Mouse (Mus musculus): ENCODE results near the gene Sgk1. TPM values are rescaled to one million over a fixed set of nuclear protein-coding genes. Genes with fewer than 3 reads are reported as not detected.

Sgk1 gene
- polyA plus RNA-seq (2016; fragmentation: Nextera tagmentation; extraction: Ambion mirVana): 18.7 and 23.3 TPM in 2 replicates

DNA sequence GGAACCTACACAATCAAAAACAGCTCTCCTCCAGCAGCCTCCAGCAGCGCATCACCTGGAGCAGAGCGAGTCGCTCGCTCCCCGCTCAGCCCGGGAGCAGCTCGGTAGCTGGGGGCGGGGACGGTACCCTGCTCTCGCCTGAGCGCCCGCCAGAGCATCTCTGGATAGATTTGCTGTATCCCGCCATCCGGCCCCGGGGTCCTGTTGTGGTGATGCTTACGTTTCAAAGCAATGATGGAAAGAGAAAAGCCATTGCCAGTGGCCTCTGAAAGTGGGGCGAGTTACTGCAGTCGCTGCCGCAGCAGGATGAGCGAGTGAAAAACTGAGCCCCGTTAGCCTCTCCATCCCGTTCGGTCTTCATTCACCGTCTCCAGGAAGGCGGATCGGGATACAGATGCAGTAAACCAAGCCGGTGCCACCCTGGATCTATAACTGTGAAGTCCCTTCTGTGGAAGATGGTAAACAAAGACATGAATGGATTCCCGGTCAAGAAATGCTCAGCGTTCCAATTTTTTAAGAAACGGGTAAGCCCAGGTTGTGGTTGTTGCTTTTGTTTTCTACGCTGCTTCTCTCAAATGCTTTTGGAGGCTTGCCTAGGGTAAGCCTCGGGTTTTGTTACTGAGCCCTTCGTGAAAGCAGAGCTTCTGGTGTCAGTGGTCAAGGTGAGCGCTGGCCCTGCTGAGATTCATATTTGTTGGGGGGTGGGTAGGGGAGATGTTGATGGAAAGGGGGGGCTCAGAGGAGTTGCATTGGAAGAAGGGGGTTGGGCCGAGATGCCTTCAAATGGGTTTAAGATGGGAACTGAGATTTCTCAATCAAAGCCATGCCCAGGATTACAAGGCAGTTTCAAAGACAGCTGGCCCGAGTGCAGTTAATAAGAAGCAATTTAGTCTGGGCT lies at the start of gene Sgk1:
Gene Sgk1, plus strand, starts transcription at position 1 of the 898 bp plus-strand sequence.
- DNase-seq (ENCODE audit: low spot score): peak; percentile 76
- WGBS: under 1% methylated on average over 36 of the region's 36 CpGs
- Histone ChIP-seq H3K27ac (replicated peaks) (peak within 1 kb of the TSS; percentile 79), H3K36me3 (replicated peaks) (no peaks in the 10 kb centered on the region), H3K4me3 (peak within 1 kb of the TSS; percentile 61), H3K4me1 (peaks cover 45% of the 10 kb centered on the region), H3K27me3 (replicated peaks; ENCODE audit: low read depth, poor library complexity, severe bottlenecking) (peaks cover 28% of the 10 kb centered on the region), H3K9me3 (no peaks in the 10 kb centered on the region)

DNA sequence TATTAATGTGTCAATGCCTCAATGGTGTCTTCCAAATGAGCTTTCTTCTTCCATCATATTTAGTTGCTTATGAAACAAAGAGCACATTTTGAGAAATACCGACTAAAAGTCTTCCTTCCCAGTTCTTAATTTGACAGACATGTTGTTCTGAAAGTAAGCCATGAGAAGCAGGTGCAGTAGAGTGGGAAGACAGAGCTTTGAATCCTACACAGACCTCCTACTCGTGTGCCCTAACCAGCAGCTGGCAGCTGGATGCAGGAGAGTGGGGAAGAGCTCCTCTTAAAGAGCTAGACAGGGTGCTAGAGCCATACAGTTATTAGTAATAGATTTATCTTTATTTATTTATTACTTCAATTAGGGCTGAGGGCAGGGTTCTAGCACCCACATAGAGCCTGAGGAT lies 49.7 kb upstream of the Sgk1 start:
- Histone ChIP-seq H3K27me3 (replicated peaks; ENCODE audit: low read depth, poor library complexity, severe bottlenecking) (0 out of 2 replicates have a peak, but pooled peaks cover 5% of the 10 kb centered on the region), H3K27ac (replicated peaks) (no peak overlapping the region), H3K36me3 (replicated peaks) (no peaks in the 10 kb centered on the region), H3K4me1 (peaks cover 29% of the 10 kb centered on the region), H3K9me3 (no peaks in the 10 kb centered on the region), H3K4me3 (no peak overlapping the region)
- DNase-seq (ENCODE audit: low spot score): no peak
- 80% methylated on average over 2 of the region's 2 CpGs for WGBS

DNA sequence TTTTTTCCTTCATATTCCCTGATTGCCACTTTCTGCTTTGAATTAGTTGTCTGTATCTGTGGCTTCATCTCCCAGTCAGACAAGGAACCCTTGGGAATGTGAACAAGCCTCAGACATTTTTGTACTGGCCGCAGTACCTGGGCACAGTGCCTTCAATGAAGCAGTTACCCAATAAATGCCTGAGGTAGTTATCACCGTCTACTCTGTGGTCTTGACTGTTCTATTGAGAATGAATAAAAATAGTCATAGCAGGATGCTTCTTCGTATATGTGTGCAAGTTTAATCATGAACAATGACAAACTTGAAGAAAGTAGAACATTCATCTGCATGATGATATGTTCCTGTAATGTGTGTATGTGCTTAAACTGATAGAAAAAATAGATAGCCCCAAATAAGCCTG lies 48.2 kb upstream of the Sgk1 start:
- H3K27ac ChIP-seq (replicated peaks): no peak overlapping the region
- DNase-seq (ENCODE audit: low spot score): no peak
- peaks cover 20% of the 10 kb centered on the region for H3K4me1 ChIP-seq
- 0 out of 2 replicates have a peak, but pooled peaks cover 5% of the 10 kb centered on the region for H3K27me3 ChIP-seq (replicated peaks; ENCODE audit: low read depth, poor library complexity, severe bottlenecking)
- H3K9me3 ChIP-seq: no peaks in the 10 kb centered on the region
- no peaks in the 10 kb centered on the region for H3K36me3 ChIP-seq (replicated peaks)
- H3K4me3 ChIP-seq: no peak overlapping the region
- 87% methylated on average over 3 of the region's 3 CpGs for WGBS

DNA sequence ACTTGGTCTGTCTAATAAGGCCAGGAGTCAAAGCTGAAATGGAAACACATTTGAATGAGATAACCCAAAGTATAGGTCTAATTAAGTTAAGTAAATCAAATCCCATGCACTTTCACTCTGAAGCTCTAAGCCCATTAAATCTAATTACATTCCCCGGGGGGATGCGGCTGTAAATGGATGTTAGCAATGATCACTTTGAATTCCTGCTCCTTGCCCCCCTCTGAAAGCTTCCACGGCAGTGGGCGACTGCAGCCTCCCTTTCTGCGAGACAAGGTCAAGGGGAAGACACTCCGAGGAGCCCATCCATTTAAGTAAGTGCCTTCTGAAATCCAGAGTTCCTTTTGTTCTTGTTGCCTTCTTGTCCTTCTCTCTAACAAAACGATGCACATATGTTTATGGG lies 46.9 kb upstream of the Sgk1 start:
- H3K36me3 ChIP-seq (replicated peaks): no peaks in the 10 kb centered on the region

DNA sequence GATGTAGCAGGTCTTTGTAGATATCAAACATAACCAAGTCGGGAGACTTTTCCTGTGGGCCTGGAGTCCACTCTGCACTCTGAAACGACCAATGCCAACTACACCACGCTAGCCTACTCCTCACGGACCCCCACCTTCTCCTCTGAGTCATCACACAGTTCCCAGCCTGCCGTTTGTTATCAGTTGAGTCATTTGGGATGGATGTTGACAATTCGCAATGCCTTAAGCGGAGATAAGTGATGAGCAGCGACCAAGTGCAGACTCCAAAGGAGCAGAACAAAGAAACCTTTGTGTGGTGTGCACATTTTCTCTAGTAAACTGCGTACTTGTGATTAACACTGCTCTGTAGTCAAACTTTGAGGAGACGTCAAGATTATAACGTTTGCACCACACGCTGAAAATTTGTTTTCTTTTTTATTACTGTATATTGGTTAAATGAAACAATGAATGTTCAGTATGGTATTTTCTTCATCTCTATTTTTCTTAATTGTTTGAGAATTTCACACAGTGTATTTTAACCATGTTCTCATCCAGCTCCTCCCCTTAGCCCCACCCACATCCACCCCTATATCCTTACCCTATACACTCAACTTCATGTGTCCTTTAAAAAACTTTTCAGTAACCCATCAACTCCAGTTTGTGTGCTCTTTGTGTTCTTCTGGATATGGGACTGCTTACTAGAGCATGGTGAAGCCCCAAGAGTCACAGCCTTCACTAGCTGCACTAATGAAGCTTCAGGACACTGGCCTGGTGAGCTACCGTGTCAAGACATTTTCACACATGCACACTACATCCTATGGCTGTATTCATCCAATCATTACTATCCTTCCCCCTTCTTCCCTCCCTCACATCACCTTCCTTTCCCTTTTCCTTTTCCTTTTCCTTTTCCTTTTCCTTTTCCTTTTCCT lies 42.5 kb upstream of the Sgk1 start:
- WGBS: 59% methylated on average over 13 of the region's 13 CpGs
- no peaks in the 10 kb centered on the region for H3K27me3 ChIP-seq (replicated peaks; ENCODE audit: low read depth, poor library complexity, severe bottlenecking)
- H3K9me3 ChIP-seq: no peaks in the 10 kb centered on the region
- no peaks in the 10 kb centered on the region for H3K36me3 ChIP-seq (replicated peaks)
- H3K4me1 ChIP-seq: peaks cover 12% of the 10 kb centered on the region
- H3K4me3 ChIP-seq: no peak overlapping the region
- H3K27ac ChIP-seq (replicated peaks): no peak overlapping the region
- no peak for DNase-seq (ENCODE audit: low spot score)

More for the DNA sequence above, 46.9 kb upstream of the Sgk1 start:
- 28% methylated on average over 7 of the region's 7 CpGs for WGBS
- H3K4me3 ChIP-seq: no peak overlapping the region
- H3K4me1 ChIP-seq: peaks cover 9% of the 10 kb centered on the region
- no peak for DNase-seq (ENCODE audit: low spot score)
- 0 out of 2 replicates have a peak, but pooled peaks cover 5% of the 10 kb centered on the region for H3K27me3 ChIP-seq (replicated peaks; ENCODE audit: low read depth, poor library complexity, severe bottlenecking)
- no peak overlapping the region for H3K27ac ChIP-seq (replicated peaks)
- H3K9me3 ChIP-seq: no peaks in the 10 kb centered on the region

DNA sequence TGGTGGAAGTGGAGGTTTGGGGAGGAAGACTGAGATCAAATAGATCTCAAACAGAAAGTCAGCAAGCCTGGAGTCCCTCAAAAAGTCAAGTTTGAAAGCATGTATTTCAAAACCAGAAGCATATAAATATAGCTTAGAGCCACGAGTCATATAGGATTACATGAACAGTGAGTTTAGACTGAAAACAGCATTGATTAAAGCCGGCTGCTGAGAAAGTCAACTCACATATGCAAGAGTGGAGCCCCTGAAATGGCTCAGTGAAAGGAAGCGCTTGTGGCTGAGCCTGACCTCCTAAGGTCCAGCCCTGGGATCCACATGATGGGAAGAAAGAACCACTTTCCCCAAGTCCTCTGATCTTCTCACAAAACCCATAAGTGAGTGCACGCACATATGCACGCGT lies 38.7 kb upstream of the Sgk1 start:
- H3K4me3 ChIP-seq: no peak overlapping the region
- 81% methylated on average over 6 of the region's 6 CpGs for WGBS
- no peak overlapping the region for H3K27ac ChIP-seq (replicated peaks)
- H3K36me3 ChIP-seq (replicated peaks): no peaks in the 10 kb centered on the region
- no peak for DNase-seq (ENCODE audit: low spot score)
- no peaks in the 10 kb centered on the region for H3K27me3 ChIP-seq (replicated peaks; ENCODE audit: low read depth, poor library complexity, severe bottlenecking)
- peaks cover 6% of the 10 kb centered on the region; the same call in 1 of the 2 replicates for H3K4me1 ChIP-seq
- H3K9me3 ChIP-seq: no peaks in the 10 kb centered on the region

DNA sequence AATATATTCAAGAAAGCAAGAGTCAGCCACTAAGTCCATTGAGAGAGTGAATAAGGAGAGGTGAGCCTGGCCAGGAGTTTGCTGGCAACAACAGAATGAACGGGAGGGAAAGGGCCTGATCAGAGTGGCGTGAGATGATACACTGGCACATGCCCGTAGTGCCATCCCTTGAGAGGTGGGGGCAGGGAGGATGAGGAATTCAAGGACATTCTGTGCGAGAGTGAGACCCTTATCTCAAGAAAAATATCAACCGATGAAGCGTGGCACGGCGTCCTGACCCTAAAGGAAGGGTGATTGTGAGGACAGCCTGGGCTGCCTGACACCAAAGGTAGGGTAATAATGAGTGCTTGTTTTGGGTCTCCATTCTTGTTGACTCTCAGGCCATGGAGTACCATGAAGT lies 38.1 kb upstream of the Sgk1 start:
- no peak for DNase-seq (ENCODE audit: low spot score)
- Histone ChIP-seq H3K27me3 (replicated peaks; ENCODE audit: low read depth, poor library complexity, severe bottlenecking) (no peaks in the 10 kb centered on the region), H3K4me1 (peaks cover 6% of the 10 kb centered on the region; the same call in 1 of the 2 replicates), H3K4me3 (no peak overlapping the region), H3K27ac (replicated peaks) (peak overlapping the region; percentile 72), H3K36me3 (replicated peaks) (no peaks in the 10 kb centered on the region), H3K9me3 (no peaks in the 10 kb centered on the region)
- 81% methylated on average over 8 of the region's 8 CpGs for WGBS

DNA sequence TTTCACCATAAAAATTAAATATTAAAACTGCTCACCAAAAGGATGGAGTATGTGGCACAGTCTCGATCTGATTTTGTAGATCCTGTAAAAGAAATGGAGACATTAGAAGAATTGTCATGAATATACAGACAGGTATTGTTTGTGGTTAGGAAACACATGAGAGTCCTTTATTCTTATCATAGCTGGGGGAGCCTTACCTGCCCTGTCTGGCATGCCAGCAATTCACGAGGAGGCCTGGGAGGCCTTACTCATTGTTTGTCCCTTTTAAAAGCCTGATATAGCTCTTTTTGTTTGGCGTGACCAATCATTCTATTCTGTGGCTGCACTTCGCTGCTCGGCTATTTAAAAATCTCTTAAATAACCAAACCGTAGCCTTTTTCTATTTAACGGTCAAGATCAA lies 37.6 kb upstream of the Sgk1 start:
- Histone ChIP-seq H3K4me1 (peaks cover 6% of the 10 kb centered on the region; the same call in 1 of the 2 replicates), H3K36me3 (replicated peaks) (no peaks in the 10 kb centered on the region), H3K9me3 (no peaks in the 10 kb centered on the region), H3K27me3 (replicated peaks; ENCODE audit: low read depth, poor library complexity, severe bottlenecking) (no peaks in the 10 kb centered on the region), H3K4me3 (no peak overlapping the region), H3K27ac (replicated peaks) (no peak overlapping the region)
- DNase-seq (ENCODE audit: low spot score): no peak
- WGBS: 71% methylated on average over 7 of the region's 7 CpGs

DNA sequence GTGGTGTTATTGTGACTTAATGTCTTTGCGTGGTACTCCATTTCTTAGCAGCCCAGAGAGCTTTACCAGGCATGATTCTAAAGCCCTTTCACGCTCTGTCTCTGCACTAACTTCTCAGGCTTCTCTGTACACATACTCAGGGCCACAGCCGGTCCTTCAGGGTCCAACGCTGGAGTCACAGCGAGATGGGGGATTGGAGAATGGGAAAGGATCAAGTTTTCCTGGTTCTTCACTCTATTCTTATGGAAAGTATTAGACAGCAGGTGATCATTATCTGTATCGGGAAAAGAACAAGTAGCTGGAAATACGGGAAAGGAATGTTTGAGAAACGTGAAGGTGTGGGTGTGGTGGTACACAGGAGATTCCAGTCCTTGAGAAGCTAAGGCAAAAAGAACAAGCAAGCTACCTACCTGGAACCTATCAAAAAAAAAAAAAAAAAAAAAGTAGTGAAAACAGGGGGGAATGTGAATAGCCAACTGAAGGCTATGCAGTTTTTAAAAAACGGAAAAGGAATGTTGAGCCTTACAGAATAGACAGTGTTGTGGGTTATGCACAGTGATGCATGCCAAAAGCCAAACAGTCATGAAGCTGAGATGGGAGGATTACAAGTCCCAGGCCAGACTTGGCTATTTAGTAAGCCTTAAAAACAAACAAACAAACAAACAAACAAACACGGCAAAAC lies 36.2 kb upstream of the Sgk1 start:
- Histone ChIP-seq H3K27me3 (replicated peaks; ENCODE audit: low read depth, poor library complexity, severe bottlenecking) (no peaks in the 10 kb centered on the region), H3K27ac (replicated peaks) (no peak overlapping the region), H3K9me3 (no peaks in the 10 kb centered on the region), H3K36me3 (replicated peaks) (no peaks in the 10 kb centered on the region), H3K4me3 (no peak overlapping the region), H3K4me1 (peaks cover 10% of the 10 kb centered on the region; the same call in 1 of the 2 replicates)
- WGBS: 83% methylated on average over 10 of the region's 10 CpGs
- DNase-seq (ENCODE audit: low spot score): no peak

DNA sequence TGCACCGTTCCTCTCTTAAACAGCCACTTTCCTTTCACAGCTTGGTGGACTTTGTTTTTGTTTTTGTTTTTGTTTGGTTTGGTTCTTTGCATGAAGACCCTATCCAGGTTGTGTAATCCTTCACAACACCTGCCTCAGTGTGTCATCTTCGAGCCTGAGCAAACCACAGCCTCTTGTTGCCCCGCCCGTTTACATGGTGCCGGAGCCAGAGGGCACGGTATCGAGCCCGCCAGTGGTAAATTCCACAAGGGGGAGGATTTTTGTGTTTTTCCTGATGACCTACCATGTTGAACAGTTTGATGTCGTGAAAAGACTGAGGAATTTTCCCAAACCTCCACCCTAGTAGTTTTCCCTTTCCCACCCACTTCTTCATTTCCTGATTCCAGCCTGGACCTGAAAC lies 35.6 kb upstream of the Sgk1 start:
- 92% methylated on average over 9 of the region's 9 CpGs for WGBS
- no peaks in the 10 kb centered on the region for H3K9me3 ChIP-seq
- no peak overlapping the region for H3K4me3 ChIP-seq
- no peaks in the 10 kb centered on the region for H3K36me3 ChIP-seq (replicated peaks)
- H3K4me1 ChIP-seq: peaks cover 10% of the 10 kb centered on the region; the same call in 1 of the 2 replicates
- no peak overlapping the region for H3K27ac ChIP-seq (replicated peaks)
- no peak for DNase-seq (ENCODE audit: low spot score)
- H3K27me3 ChIP-seq (replicated peaks; ENCODE audit: low read depth, poor library complexity, severe bottlenecking): no peaks in the 10 kb centered on the region

DNA sequence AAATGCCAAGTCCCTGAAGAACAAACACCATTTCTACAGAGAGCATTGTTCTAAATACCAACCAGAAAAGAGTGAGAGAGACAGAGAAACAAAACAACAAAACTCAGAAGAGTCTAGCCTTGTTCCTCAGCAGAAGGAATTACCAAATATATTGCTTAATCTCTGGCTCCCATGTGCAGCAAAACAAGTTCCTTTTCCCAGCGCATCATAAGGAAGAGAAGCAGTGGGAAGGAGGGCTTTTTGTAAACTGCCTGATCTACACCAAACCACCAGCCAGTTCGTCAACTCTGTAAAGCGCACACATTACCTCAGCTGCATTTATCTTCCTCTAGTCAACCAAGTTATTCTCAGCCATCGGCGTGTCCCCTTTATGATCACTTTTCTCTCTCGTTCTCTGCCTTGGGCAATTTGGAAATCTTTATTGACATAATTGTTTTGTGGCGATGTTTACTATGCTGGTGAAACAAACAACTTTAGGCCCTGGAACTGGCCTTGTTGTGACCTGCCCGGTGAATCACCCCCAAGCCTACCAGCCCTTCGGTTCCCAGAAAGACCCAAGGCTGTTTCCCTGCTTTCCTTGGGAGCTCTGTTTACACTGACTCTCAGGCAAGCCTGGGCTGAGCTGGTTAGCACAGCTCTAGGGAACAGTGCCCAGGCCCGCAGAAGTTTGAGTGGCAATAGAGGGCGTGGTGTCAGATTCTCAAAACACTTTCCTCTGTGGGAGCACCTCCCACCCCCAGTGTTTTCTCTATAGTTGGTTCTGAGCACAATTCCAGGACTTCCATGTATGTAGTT lies 34.8 kb upstream of the Sgk1 start:
- no peak overlapping the region for H3K27ac ChIP-seq (replicated peaks)
- no peak overlapping the region for H3K4me3 ChIP-seq
- WGBS: 81% methylated on average over 11 of the region's 11 CpGs
- no peaks in the 10 kb centered on the region for H3K27me3 ChIP-seq (replicated peaks; ENCODE audit: low read depth, poor library complexity, severe bottlenecking)
- peaks cover 10% of the 10 kb centered on the region; the same call in 1 of the 2 replicates for H3K4me1 ChIP-seq
- no peak for DNase-seq (ENCODE audit: low spot score)
- no peaks in the 10 kb centered on the region for H3K9me3 ChIP-seq
- H3K36me3 ChIP-seq (replicated peaks): no peaks in the 10 kb centered on the region

Data from embryonic facial prominence, embryonic 10.5 days (tissue).